Mouse (Mus musculus) heart, postnatal 0 days (tissue): Measurements from ENCODE around the gene Sos1.

Experiments used
- CTCF ChIP-seq: IDR thresholded peaks from 2 replicates; pipeline ENCODE4 v1.5.1; 2016; ENCODE audit warnings: antibody characterized with exemption, control low read depth, low read depth
- EP300 ChIP-seq: IDR thresholded peaks from 2 replicates; pipeline ENCODE4 v1.6.1; 2016; ENCODE audit warnings: antibody characterized with exemption, low read depth

DNA sequence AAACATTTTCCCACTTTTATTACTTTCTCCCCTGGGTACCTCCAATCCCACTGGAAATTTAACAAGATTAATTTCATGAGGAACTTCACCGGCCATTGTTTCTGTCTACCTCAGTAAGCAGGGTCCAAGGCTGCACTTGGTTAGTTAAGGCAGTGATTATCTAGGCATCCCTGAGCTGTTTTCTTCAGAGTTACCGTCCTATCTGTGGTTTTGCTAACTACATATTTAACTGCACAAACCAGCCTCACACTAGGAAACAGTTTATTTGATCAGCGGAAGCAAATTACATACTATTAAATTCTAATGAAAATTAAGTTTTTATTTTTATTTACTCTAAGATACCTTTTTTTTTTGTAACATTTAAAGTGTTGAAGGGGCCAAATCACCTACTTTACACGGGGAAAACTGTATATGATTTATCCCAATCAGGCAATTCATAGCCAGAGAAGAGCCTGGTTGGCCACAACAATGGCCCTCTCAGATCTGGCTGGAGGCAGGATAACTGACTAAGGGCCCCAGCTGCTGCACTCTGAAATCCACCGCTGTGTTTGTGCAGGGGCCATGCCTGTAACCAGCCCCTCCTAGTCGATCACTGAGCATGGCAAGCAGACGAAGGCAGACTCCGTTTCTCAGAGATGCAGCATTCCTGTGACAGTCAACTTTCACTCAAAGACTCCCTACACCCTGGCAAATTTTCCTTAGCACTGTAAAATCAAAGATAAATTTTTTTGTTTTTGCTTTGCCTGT is 9.0 kb downstream of the Sos1 start:
- TF ChIP-seq CTCF (no peak), EP300 (no peak)
